Mouse (Mus musculus): ENCODE results near the gene Acd. TPM values are rescaled to one million over a fixed set of nuclear protein-coding genes. Genes with fewer than 3 reads are reported as not detected.

Acd gene
- polyA plus RNA-seq, 1 experiment from 2014 or later, result 41.7 TPM

GRCm38 (mm10) chr8:105692449-105693182 is 8.3 kb downstream of the Acd start:
- Histone ChIP-seq H3K27me3 (ENCODE audit: control insufficient read depth, insufficient read depth, low read length) (peaks cover 19% of the 10 kb centered on the region), H3K4me1 (ENCODE audit: control insufficient read depth in 2 of 2, insufficient read depth in 2 of 2, low read length in 2 of 2) (peaks cover 5 to 11% of the 10 kb centered on the region in 2 experiments; a peak in 2 of 4 replicates), H3K36me3 (ENCODE audit: control insufficient read depth, insufficient read depth, low read length) (peaks cover 10% of the 10 kb centered on the region), H3K9me3 (ENCODE audit: control insufficient read depth, low read length) (peaks cover 4% of the 10 kb centered on the region; the same call in 1 of the 2 replicates), H3K27ac (replicated peaks in 1 of 2; ENCODE audit: control insufficient read depth in 1 of 2, insufficient read depth in 1 of 2, low read depth in 2 of 2, low read length in 2 of 2) (no peak overlapping the region), H3K9ac (ENCODE audit: low read length) (no peak overlapping the region), H3K4me3 (ENCODE audit: control insufficient read depth in 1 of 2, insufficient read depth in 1 of 2, low read depth in 1 of 2, low read length in 2 of 2) (no peak overlapping the region), H3K4me2 (ENCODE audit: low read length) (no peak overlapping the region)
- 87% methylated on average over 11 of the region's 11 CpGs for WGBS
- no peak for ATAC-seq (ENCODE audit: insufficient number of reproducible peaks, insufficient read depth, low FRiP score, low read depth)

DNA sequence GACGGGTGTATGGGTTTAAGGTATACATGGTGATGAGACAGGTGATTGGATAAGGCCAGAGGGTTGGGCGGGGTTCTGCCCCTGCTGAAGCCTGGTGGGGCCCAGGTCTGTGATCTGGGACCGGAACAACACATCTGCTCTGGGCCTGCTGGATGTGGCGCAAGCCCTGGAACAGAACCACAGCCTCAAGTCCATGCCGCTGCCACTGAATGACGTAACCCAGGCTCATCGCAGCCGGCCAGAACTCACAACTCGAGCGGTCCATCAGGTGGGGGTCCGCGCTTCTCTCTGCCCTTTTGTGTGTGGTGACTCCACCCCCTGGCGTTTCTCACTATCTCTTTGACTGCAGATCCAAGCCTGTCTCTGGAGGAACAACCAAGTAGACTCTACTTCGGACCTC is 9.9 kb downstream of the Acd start:
- no peak for ATAC-seq (ENCODE audit: insufficient number of reproducible peaks, insufficient read depth, low FRiP score, low read depth)
- no peak overlapping the region for H3K9ac ChIP-seq (ENCODE audit: low read length)
- no peak overlapping the region for H3K27ac ChIP-seq (replicated peaks in 1 of 2; ENCODE audit: control insufficient read depth in 1 of 2, insufficient read depth in 1 of 2, low read depth in 2 of 2, low read length in 2 of 2)
- H3K36me3 ChIP-seq (ENCODE audit: control insufficient read depth, insufficient read depth, low read length), result no peaks in the 10 kb centered on the region
- H3K4me1 ChIP-seq (ENCODE audit: control insufficient read depth in 2 of 2, insufficient read depth in 2 of 2, low read length in 2 of 2), result peaks cover 5 to 12% of the 10 kb centered on the region in 2 experiments; a peak in 2 of 4 replicates
- no peak overlapping the region for H3K4me2 ChIP-seq (ENCODE audit: low read length)
- no peak overlapping the region for H3K4me3 ChIP-seq (ENCODE audit: control insufficient read depth in 1 of 2, insufficient read depth in 1 of 2, low read depth in 1 of 2, low read length in 2 of 2)
- WGBS, result 72% methylated on average over 14 of the region's 14 CpGs
- peaks cover 4% of the 10 kb centered on the region; the same call in 1 of the 2 replicates for H3K9me3 ChIP-seq (ENCODE audit: control insufficient read depth, low read length)
- peaks cover 19% of the 10 kb centered on the region for H3K27me3 ChIP-seq (ENCODE audit: control insufficient read depth, insufficient read depth, low read length)

DNA sequence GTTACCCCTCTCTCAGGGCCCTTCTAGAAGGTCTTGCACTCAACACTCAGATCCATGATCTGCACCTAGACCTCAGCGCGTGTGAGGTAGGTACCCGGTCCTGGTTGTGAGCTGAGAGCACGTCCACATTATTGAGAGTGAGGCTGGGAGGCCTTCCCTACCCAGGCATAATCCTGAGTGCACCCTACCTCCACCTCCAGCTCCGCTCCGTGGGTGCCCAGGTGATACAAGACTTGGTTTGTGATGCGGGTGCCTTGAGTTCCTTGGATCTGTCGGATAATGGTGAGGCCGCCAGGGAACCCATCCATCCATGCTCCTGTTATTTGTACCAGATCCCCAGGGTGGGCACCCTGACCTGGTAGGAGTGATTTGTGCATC is 10.9 kb downstream of the Acd start:
- no peak overlapping the region for H3K9ac ChIP-seq (ENCODE audit: low read length)
- no peak for ATAC-seq (ENCODE audit: insufficient number of reproducible peaks, insufficient read depth, low FRiP score, low read depth)
- peaks cover 4% of the 10 kb centered on the region; the same call in 1 of the 2 replicates for H3K9me3 ChIP-seq (ENCODE audit: control insufficient read depth, low read length)
- H3K4me3 ChIP-seq (ENCODE audit: control insufficient read depth in 1 of 2, insufficient read depth in 1 of 2, low read depth in 1 of 2, low read length in 2 of 2), result no peak overlapping the region
- H3K4me2 ChIP-seq (ENCODE audit: low read length), result no peak overlapping the region
- 82% methylated on average over 9 of the region's 9 CpGs for WGBS
- H3K27ac ChIP-seq (replicated peaks in 1 of 2; ENCODE audit: control insufficient read depth in 1 of 2, insufficient read depth in 1 of 2, low read depth in 2 of 2, low read length in 2 of 2), result no peak overlapping the region
- no peaks in the 10 kb centered on the region for H3K36me3 ChIP-seq (ENCODE audit: control insufficient read depth, insufficient read depth, low read length)
- peaks cover 17% of the 10 kb centered on the region for H3K27me3 ChIP-seq (ENCODE audit: control insufficient read depth, insufficient read depth, low read length)
- H3K4me1 ChIP-seq (ENCODE audit: control insufficient read depth in 2 of 2, insufficient read depth in 2 of 2, low read length in 2 of 2), result peaks cover 5 to 15% of the 10 kb centered on the region in 2 experiments; a peak in 2 of 4 replicates

GRCm38 (mm10) chr8:105689256-105689982 is 11.5 kb downstream of the Acd start:
- peaks cover 4% of the 10 kb centered on the region; the same call in 1 of the 2 replicates for H3K9me3 ChIP-seq (ENCODE audit: control insufficient read depth, low read length)
- H3K36me3 ChIP-seq (ENCODE audit: control insufficient read depth, insufficient read depth, low read length), result peaks cover 2% of the 10 kb centered on the region
- no peak overlapping the region for H3K9ac ChIP-seq (ENCODE audit: low read length)
- no peak for ATAC-seq (ENCODE audit: insufficient number of reproducible peaks, insufficient read depth, low FRiP score, low read depth)
- no peak overlapping the region for H3K4me3 ChIP-seq (ENCODE audit: control insufficient read depth in 1 of 2, insufficient read depth in 1 of 2, low read depth in 1 of 2, low read length in 2 of 2)
- 52% methylated on average over 34 of the region's 35 CpGs for WGBS
- H3K27ac ChIP-seq (replicated peaks in 1 of 2; ENCODE audit: control insufficient read depth in 1 of 2, insufficient read depth in 1 of 2, low read depth in 2 of 2, low read length in 2 of 2), result no peak overlapping the region
- peaks cover 15% of the 10 kb centered on the region for H3K27me3 ChIP-seq (ENCODE audit: control insufficient read depth, insufficient read depth, low read length)
- no peak overlapping the region for H3K4me2 ChIP-seq (ENCODE audit: low read length)
- H3K4me1 ChIP-seq (ENCODE audit: control insufficient read depth in 2 of 2, insufficient read depth in 2 of 2, low read length in 2 of 2), result peaks cover 5 to 15% of the 10 kb centered on the region in 2 experiments; a peak in 2 of 4 replicates

DNA sequence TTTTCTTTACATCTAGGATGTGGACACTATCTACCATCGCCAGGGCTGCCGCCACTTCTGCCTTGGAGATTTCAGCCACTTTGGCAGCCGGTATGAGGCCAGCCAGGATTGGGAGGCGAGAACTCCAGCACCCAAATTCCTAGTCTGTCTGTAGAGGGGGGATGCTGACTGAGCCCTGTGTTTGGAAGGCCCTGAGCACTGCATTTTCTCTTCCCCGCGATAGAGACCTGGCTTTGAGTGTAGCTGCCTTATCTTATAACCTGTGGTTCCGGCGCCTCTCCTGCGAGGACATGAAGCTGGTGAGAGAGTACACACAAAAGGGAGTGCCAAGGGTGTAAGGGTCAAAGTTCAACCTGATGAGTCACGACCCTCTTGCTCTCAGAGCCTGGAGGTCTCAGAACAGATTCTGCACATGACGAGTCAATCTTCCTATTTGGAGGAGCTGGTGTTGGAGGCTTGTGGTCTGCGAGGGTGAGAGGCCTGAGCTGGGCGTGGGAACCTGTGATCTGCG is 12.6 kb downstream of the Acd start:
- H3K4me2 ChIP-seq (ENCODE audit: low read length), result no peak overlapping the region
- H3K4me1 ChIP-seq (ENCODE audit: control insufficient read depth in 2 of 2, insufficient read depth in 2 of 2, low read length in 2 of 2), result peaks cover 0 to 10% of the 10 kb centered on the region in 2 experiments; a peak in 1 of 4 replicates
- no peak for ATAC-seq (ENCODE audit: insufficient number of reproducible peaks, insufficient read depth, low FRiP score, low read depth)
- peaks cover 4% of the 10 kb centered on the region; the same call in 1 of the 2 replicates for H3K9me3 ChIP-seq (ENCODE audit: control insufficient read depth, low read length)
- H3K9ac ChIP-seq (ENCODE audit: low read length), result no peak overlapping the region
- peaks cover 13% of the 10 kb centered on the region for H3K36me3 ChIP-seq (ENCODE audit: control insufficient read depth, insufficient read depth, low read length)
- peaks cover 15% of the 10 kb centered on the region for H3K27me3 ChIP-seq (ENCODE audit: control insufficient read depth, insufficient read depth, low read length)
- H3K4me3 ChIP-seq (ENCODE audit: control insufficient read depth in 1 of 2, insufficient read depth in 1 of 2, low read depth in 1 of 2, low read length in 2 of 2), result no peak overlapping the region
- H3K27ac ChIP-seq (replicated peaks in 1 of 2; ENCODE audit: control insufficient read depth in 1 of 2, insufficient read depth in 1 of 2, low read depth in 2 of 2, low read length in 2 of 2), result no peak overlapping the region
- WGBS, result 32% methylated on average over 14 of the region's 14 CpGs

GRCm38 (mm10) chr8:105687512-105687911 is 13.4 kb downstream of the Acd start:
- Histone ChIP-seq H3K9ac (ENCODE audit: low read length) (no peak overlapping the region), H3K27me3 (ENCODE audit: control insufficient read depth, insufficient read depth, low read length) (peaks cover 15% of the 10 kb centered on the region), H3K4me1 (ENCODE audit: control insufficient read depth in 2 of 2, insufficient read depth in 2 of 2, low read length in 2 of 2) (peaks cover 0 to 10% of the 10 kb centered on the region in 2 experiments; a peak in 1 of 4 replicates), H3K36me3 (ENCODE audit: control insufficient read depth, insufficient read depth, low read length) (peaks cover 21% of the 10 kb centered on the region), H3K4me3 (ENCODE audit: control insufficient read depth in 1 of 2, insufficient read depth in 1 of 2, low read depth in 1 of 2, low read length in 2 of 2) (no peak overlapping the region), H3K9me3 (ENCODE audit: control insufficient read depth, low read length) (no peaks in the 10 kb centered on the region), H3K4me2 (ENCODE audit: low read length) (no peak overlapping the region), H3K27ac (replicated peaks in 1 of 2; ENCODE audit: control insufficient read depth in 1 of 2, insufficient read depth in 1 of 2, low read depth in 2 of 2, low read length in 2 of 2) (no peak overlapping the region)
- ATAC-seq (ENCODE audit: insufficient number of reproducible peaks, insufficient read depth, low FRiP score, low read depth), result no peak
- WGBS, result 58% methylated on average over 8 of the region's 8 CpGs

- Histone ChIP-seq H3K27ac (replicated peaks in 1 of 2; ENCODE audit: control insufficient read depth in 1 of 2, insufficient read depth in 1 of 2, low read depth in 2 of 2, low read length in 2 of 2) (no peak overlapping the region), H3K9me3 (ENCODE audit: control insufficient read depth, low read length) (no peaks in the 10 kb centered on the region), H3K36me3 (ENCODE audit: control insufficient read depth, insufficient read depth, low read length) (peaks cover 31% of the 10 kb centered on the region), H3K9ac (ENCODE audit: low read length) (no peak overlapping the region), H3K27me3 (ENCODE audit: control insufficient read depth, insufficient read depth, low read length) (peaks cover 15% of the 10 kb centered on the region), H3K4me3 (ENCODE audit: control insufficient read depth in 1 of 2, insufficient read depth in 1 of 2, low read depth in 1 of 2, low read length in 2 of 2) (no peak overlapping the region), H3K4me1 (ENCODE audit: control insufficient read depth in 2 of 2, insufficient read depth in 2 of 2, low read length in 2 of 2) (peaks cover 0 to 10% of the 10 kb centered on the region in 2 experiments; a peak in 1 of 4 replicates), H3K4me2 (ENCODE audit: low read length) (no peak overlapping the region)
- 63% methylated on average over 6 of the region's 6 CpGs for whole genome bisulfite sequencing
- no peak for ATAC-seq (ENCODE audit: insufficient number of reproducible peaks, insufficient read depth, low FRiP score, low read depth)
Observed at GRCm38 (mm10) chr8:105686551-105686950, 14.4 kb downstream of the Acd start.

All from heart, embryonic 14.5 days (tissue).